Mouse (Mus musculus): ENCODE measurements around the gene Adra1d.

GRCm38 (mm10) chr2:131601881-131602280 lies 39.8 kb upstream of the Adra1d start:
- no peak for TF ChIP-seq SIN3A (IDR thresholded peaks at IDR 0.05; ENCODE audit: low read length)
- no peak for TF ChIP-seq RCOR1 (conservative IDR thresholded peaks at IDR 0.05; ENCODE audit: low read depth, low read length)
- TF ChIP-seq CTCF (conservative IDR thresholded peaks at IDR 0.05 in 1 of 2, IDR thresholded peaks at IDR 0.05 in 1 of 2; ENCODE audit: low read depth in 2 of 2, low read length in 2 of 2): no peak
- no peak for TF ChIP-seq ZNF384 (IDR thresholded peaks at IDR 0.05; ENCODE audit: low read depth, low read length)
- no peak for TF ChIP-seq ETS1 (conservative IDR thresholded peaks at IDR 0.05; ENCODE audit: low read depth, low read length)
- no peak for TF ChIP-seq ZC3H11A (IDR thresholded peaks at IDR 0.05; ENCODE audit: low read depth, low read length)
- TF ChIP-seq USF1 (IDR thresholded peaks at IDR 0.05; ENCODE audit: low read depth, low read length): no peak
- no peak for TF ChIP-seq POLR2A (IDR thresholded peaks at IDR 0.05; ENCODE audit: low read depth, low read length)
- no peak for TF ChIP-seq MXI1 (IDR thresholded peaks at IDR 0.05; ENCODE audit: low read depth, low read length)
- no peak for TF ChIP-seq POLR2AphosphoS2 (IDR thresholded peaks at IDR 0.05; ENCODE audit: low read depth, low read length)
- TF ChIP-seq RAD21 (IDR thresholded peaks at IDR 0.05; ENCODE audit: low read depth, low read length): no peak
- TF ChIP-seq GABPA (IDR thresholded peaks at IDR 0.05; ENCODE audit: insufficient replicate concordance, low read depth, low read length): no peak
- no peak for TF ChIP-seq SMC3 (IDR thresholded peaks at IDR 0.05; ENCODE audit: low read depth, low read length)
